Mouse (Mus musculus): ENCODE results near the gene 4930519P11Rik. TPM values are rescaled to one million over a fixed set of nuclear protein-coding genes. Genes with fewer than 3 reads are reported as not detected.

The 4930519P11Rik gene
- polyA plus RNA-seq, 1 experiment from 2014 or later, result 0.64 TPM

GRCm38 (mm10) chr2:154568329-154569070 lies 44.7 kb downstream of the 4930519P11Rik start:
- Histone ChIP-seq H3K9me3 (replicated peaks) (no peaks in the 10 kb centered on the region), H3K27me3 (replicated peaks) (no peaks in the 10 kb centered on the region), H3K4me1 (replicated peaks) (peaks cover 36% of the 10 kb centered on the region), H3K36me3 (peaks cover 9% of the 10 kb centered on the region), H3K4me3 (peak overlapping the region; percentile 93), H3K9ac (peak overlapping the region; percentile 84), H3K4me2 (peak overlapping the region; percentile 86), H3K27ac (ENCODE audit: poor library complexity, severe bottlenecking) (peak overlapping the region; percentile 74)
- no peak for ATAC-seq (ENCODE audit: insufficient number of reproducible peaks, low FRiP score)
- 20% methylated on average over 10 of the region's 10 CpGs for WGBS

GRCm38 (mm10) chr2:154567766-154568165 lies 45.5 kb downstream of the 4930519P11Rik start:
- Histone ChIP-seq H3K27ac (ENCODE audit: poor library complexity, severe bottlenecking) (no peak overlapping the region), H3K9ac (no peak overlapping the region; the same call in 1 of the 2 replicates), H3K4me2 (peak overlapping the region; percentile 86), H3K27me3 (replicated peaks) (no peaks in the 10 kb centered on the region), H3K4me3 (peak overlapping the region; percentile 93), H3K4me1 (replicated peaks) (peaks cover 36% of the 10 kb centered on the region), H3K36me3 (peaks cover 17% of the 10 kb centered on the region), H3K9me3 (replicated peaks) (no peaks in the 10 kb centered on the region)
- 78% methylated on average over 2 of the region's 2 CpGs for WGBS
- no peak for ATAC-seq (ENCODE audit: insufficient number of reproducible peaks, low FRiP score)

- H3K36me3 ChIP-seq, result peaks cover 24% of the 10 kb centered on the region
- ATAC-seq (ENCODE audit: insufficient number of reproducible peaks, low FRiP score), result no peak
- no peaks in the 10 kb centered on the region for H3K27me3 ChIP-seq (replicated peaks)
- H3K4me3 ChIP-seq, result no peak overlapping the region
- H3K4me1 ChIP-seq (replicated peaks), result peaks cover 36% of the 10 kb centered on the region
- H3K9ac ChIP-seq, result no peak overlapping the region
- H3K27ac ChIP-seq (ENCODE audit: poor library complexity, severe bottlenecking), result no peak overlapping the region
- WGBS, result 67% methylated on average over 8 of the region's 8 CpGs
- no peaks in the 10 kb centered on the region for H3K9me3 ChIP-seq (replicated peaks)
- no peak overlapping the region for H3K4me2 ChIP-seq
These were observed 46.6 kb downstream of the 4930519P11Rik start for GRCm38 (mm10) chr2:154566641-154567040.

- 0 out of 2 replicates have a peak overlapping the region, but pooled peaks have one; percentile 8 for H3K9ac ChIP-seq
- H3K9me3 ChIP-seq (replicated peaks), result no peaks in the 10 kb centered on the region
- no peak overlapping the region for H3K4me3 ChIP-seq
- H3K4me2 ChIP-seq, result no peak overlapping the region
- ATAC-seq (ENCODE audit: insufficient number of reproducible peaks, low FRiP score), result no peak
- H3K27ac ChIP-seq (ENCODE audit: poor library complexity, severe bottlenecking), result no peak overlapping the region
- H3K36me3 ChIP-seq, result peaks cover 31% of the 10 kb centered on the region
- 80% methylated on average over 3 of the region's 3 CpGs for WGBS
- peaks cover 32% of the 10 kb centered on the region for H3K4me1 ChIP-seq (replicated peaks)
- no peaks in the 10 kb centered on the region for H3K27me3 ChIP-seq (replicated peaks)
These were observed 47.7 kb downstream of the 4930519P11Rik start for GRCm38 (mm10) chr2:154565562-154565961.

GRCm38 (mm10) chr2:154563612-154564170 lies 49.5 kb downstream of the 4930519P11Rik start:
- no peak for ATAC-seq (ENCODE audit: insufficient number of reproducible peaks, low FRiP score)
- Histone ChIP-seq H3K4me3 (no peak overlapping the region), H3K4me2 (no peak overlapping the region), H3K4me1 (replicated peaks) (peaks cover 36% of the 10 kb centered on the region), H3K9ac (no peak overlapping the region), H3K27ac (ENCODE audit: poor library complexity, severe bottlenecking) (no peak overlapping the region), H3K36me3 (peaks cover 36% of the 10 kb centered on the region), H3K9me3 (replicated peaks) (no peaks in the 10 kb centered on the region), H3K27me3 (replicated peaks) (no peaks in the 10 kb centered on the region)
- 90% methylated on average over 22 of the region's 22 CpGs for WGBS

Other genes starting within 250 kb of the 4930519P11Rik start
- 13.6 and 15.4 TPM in 2 replicates for gene Cdk5rap1, start 240.4 kb downstream of the 4930519P11Rik start, polyA plus RNA-seq (2016; fragmentation: Nextera tagmentation; extraction: Ambion mirVana)
- gene Snta1, start 205.3 kb downstream of the 4930519P11Rik start, polyA plus RNA-seq (2016; fragmentation: Nextera tagmentation; extraction: Ambion mirVana), result 49.9 and 51.6 TPM in 2 replicates
- 37.6 and 38.8 TPM in 2 replicates for gene Cbfa2t2, start 177.0 kb downstream of the 4930519P11Rik start, polyA plus RNA-seq (2016; fragmentation: Nextera tagmentation; extraction: Ambion mirVana)
- 0.48 and 0.78 TPM in 2 replicates for gene 1700003F12Rik, start 66.4 kb downstream of the 4930519P11Rik start, polyA plus RNA-seq (2016; fragmentation: Nextera tagmentation; extraction: Ambion mirVana)
- gene Actl10, start 61.7 kb downstream of the 4930519P11Rik start, polyA plus RNA-seq (2016; fragmentation: Nextera tagmentation; extraction: Ambion mirVana), result 0.13 and 0.15 TPM in 2 replicates
- gene Necab3, start 54.5 kb downstream of the 4930519P11Rik start, polyA plus RNA-seq (2016; fragmentation: Nextera tagmentation; extraction: Ambion mirVana), result 0.27 and 0.87 TPM in 2 replicates
- 21.7 and 21.8 TPM in 2 replicates for gene E2f1, start 43.5 kb downstream of the 4930519P11Rik start, polyA plus RNA-seq (2016; fragmentation: Nextera tagmentation; extraction: Ambion mirVana)
- gene Pxmp4, start 9.7 kb downstream of the 4930519P11Rik start, polyA plus RNA-seq (2016; fragmentation: Nextera tagmentation; extraction: Ambion mirVana), result 18.9 and 20.5 TPM in 2 replicates
- 0.78 and 0.82 TPM in 2 replicates for gene Zfp341, start 140 bp downstream of the 4930519P11Rik start, polyA plus RNA-seq (2016; fragmentation: Nextera tagmentation; extraction: Ambion mirVana)
- gene Chmp4b, start 38.3 kb upstream of the 4930519P11Rik start, polyA plus RNA-seq (2016; fragmentation: Nextera tagmentation; extraction: Ambion mirVana), result 23.3 and 24.4 TPM in 2 replicates
- not detected in 2 replicates for gene Gm14214, start 156.6 kb upstream of the 4930519P11Rik start, polyA plus RNA-seq (2016; fragmentation: Nextera tagmentation; extraction: Ambion mirVana)
- gene Raly, start 177.7 kb upstream of the 4930519P11Rik start, polyA plus RNA-seq (2016; fragmentation: Nextera tagmentation; extraction: Ambion mirVana), result 27.2 and 29.8 TPM in 2 replicates
- not detected in 2 replicates for gene a, start 178.0 kb upstream of the 4930519P11Rik start, polyA plus RNA-seq (2016; fragmentation: Nextera tagmentation; extraction: Ambion mirVana)